Mouse (Mus musculus): ENCODE measurements around the gene E030018B13Rik.

Gene E030018B13Rik

GRCm38 (mm10) chr7:63908496-63909285 lies 8.0 kb upstream of the E030018B13Rik start:
- ChIA-PET CTCF (interaction anchor here in 3 of 4 experiments (0.5 to 1.2 kb wide), 7 partner anchors 12 to 832 kb away, joined by 3 to 11 read pairs (median 4); no protein-coding TSS in a partner anchor), POLR2A (interaction anchor here in 3 of 4 experiments (0.6 to 15.1 kb wide), 29 partner anchors 10 to 484 kb away, joined by 3 to 185 read pairs (median 4); partner anchors contain the start of genes Mcee (in 1 of the 3) and Mphosph10 (in 1 of the 3))

DNA sequence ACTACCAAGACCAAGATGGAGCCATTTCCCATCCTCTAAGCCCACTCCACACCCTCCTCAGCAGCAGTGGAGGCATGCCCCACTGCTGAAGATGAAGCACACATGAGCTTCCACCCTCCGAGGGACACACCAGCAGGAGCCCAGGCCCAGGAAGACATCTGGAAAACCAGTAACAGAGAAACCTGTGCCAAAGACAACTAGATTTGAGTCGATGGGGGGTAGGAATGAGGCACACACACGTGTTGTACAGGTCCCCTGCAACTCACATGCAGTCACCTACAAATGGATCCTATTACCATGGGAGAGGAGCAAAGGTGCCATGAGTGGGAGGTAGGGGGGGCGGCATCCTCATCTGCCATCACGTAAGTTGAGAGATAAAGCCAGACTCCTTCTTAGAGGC lies 6.4 kb upstream of the E030018B13Rik start:
- CTCF ChIA-PET: no interaction called here
- POLR2A ChIA-PET: interaction anchor here in 2 of 4 experiments (1.2 to 15.1 kb wide), 8 partner anchors 7 to 48 kb away, joined by 4 to 185 read pairs (median 88); no protein-coding TSS in a partner anchor

DNA sequence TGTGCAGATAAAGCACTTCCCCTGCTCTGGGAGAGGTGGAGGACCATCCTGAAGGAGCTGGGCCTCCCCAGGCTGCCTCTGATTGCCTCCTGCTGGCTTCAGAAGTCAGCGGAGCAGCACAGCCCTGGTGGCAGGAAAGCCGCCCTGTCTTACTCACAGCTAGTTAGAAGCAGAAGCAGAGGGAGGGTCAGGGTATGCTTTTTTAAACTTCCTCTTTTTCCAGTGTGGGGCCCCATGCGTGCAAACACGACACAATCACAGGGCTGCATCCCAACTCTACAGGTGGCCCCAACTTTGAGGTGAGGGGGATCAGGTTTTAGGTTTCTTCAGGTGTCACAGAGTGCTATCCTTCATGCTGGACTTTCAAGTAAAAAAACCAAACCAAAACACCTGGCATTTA lies 5.7 kb upstream of the E030018B13Rik start:
- ChIA-PET CTCF (interaction anchor here in 1 of 4 experiments (0.5 kb wide), 1 partner anchor 158 kb away, joined by 11 read pairs; no protein-coding TSS in a partner anchor), POLR2A (interaction anchor here (0.7 to 15.1 kb wide), 11 partner anchors 8 to 806 kb away, joined by 3 to 185 read pairs (median 16); no protein-coding TSS in a partner anchor)

GRCm38 (mm10) chr7:63911383-63912233 lies 5.0 kb upstream of the E030018B13Rik start:
- ChIA-PET CTCF (interaction anchor here in 2 of 4 experiments (0.5 to 1.5 kb wide), 2 partner anchors 159 kb away, joined by 4 to 11 read pairs; no protein-coding TSS in a partner anchor), POLR2A (interaction anchor here (0.6 to 15.1 kb wide), 26 partner anchors 8 to 805 kb away, joined by 3 to 185 read pairs (median 7); partner anchors contain the start of genes Klf13 (in 1 of the 4), Mcee (in 1 of the 4) and Mphosph10 (in 1 of the 4))

DNA sequence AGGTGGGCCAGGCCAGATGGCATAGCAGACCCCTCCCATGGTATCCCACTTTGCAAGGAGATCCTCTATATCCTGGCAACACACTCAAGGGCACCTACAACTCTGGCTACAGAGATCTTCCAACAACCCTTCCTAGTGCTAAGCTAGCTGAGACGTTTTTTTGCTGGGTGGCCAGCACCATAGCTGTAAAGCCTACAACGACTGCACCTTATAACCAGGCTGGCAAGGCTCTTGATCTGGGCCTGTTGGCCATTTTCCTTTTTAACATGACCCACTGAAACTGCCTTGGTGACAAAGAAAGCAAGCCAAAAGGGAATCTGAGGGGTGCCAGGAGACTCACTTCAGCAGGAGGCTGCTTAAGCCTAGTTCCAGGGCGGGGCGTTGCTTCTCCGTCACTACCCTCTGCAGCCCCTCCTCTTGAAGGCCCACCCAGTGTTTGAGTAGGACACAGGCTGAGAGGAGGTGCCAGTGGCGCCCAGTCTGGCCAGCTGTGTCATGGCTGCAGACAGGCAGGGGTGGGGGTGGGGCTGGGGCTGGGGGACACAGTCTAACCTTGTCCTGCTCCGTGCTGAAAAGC lies 4.3 kb upstream of the E030018B13Rik start:
- POLR2A ChIA-PET: interaction anchor here (0.5 to 15.1 kb wide), 38 partner anchors 8 to 593 kb away, joined by 3 to 185 read pairs (median 6); partner anchors contain the start of genes Klf13 (in 1 of the 4), Mcee (in 1 of the 4) and Mphosph10 (in 1 of the 4)
- CTCF ChIA-PET: interaction anchor here in 3 of 4 experiments (0.6 to 1.5 kb wide), 4 partner anchors 15 to 295 kb away, joined by 3 to 6 read pairs (median 4); no protein-coding TSS in a partner anchor

GRCm38 (mm10) chr7:63912924-63913723 lies 3.5 kb upstream of the E030018B13Rik start:
- ChIA-PET POLR2A (interaction anchor here (0.5 to 15.1 kb wide), 40 partner anchors 8 to 592 kb away, joined by 3 to 185 read pairs (median 5); partner anchors contain the start of genes Klf13 (in 1 of the 4), Mcee (in 1 of the 4) and Mphosph10 (in 1 of the 4)), CTCF (interaction anchor here in 3 of 4 experiments (1.0 to 1.5 kb wide), 3 partner anchors 16 to 161 kb away, joined by 3 to 6 read pairs (median 4); no protein-coding TSS in a partner anchor)

DNA sequence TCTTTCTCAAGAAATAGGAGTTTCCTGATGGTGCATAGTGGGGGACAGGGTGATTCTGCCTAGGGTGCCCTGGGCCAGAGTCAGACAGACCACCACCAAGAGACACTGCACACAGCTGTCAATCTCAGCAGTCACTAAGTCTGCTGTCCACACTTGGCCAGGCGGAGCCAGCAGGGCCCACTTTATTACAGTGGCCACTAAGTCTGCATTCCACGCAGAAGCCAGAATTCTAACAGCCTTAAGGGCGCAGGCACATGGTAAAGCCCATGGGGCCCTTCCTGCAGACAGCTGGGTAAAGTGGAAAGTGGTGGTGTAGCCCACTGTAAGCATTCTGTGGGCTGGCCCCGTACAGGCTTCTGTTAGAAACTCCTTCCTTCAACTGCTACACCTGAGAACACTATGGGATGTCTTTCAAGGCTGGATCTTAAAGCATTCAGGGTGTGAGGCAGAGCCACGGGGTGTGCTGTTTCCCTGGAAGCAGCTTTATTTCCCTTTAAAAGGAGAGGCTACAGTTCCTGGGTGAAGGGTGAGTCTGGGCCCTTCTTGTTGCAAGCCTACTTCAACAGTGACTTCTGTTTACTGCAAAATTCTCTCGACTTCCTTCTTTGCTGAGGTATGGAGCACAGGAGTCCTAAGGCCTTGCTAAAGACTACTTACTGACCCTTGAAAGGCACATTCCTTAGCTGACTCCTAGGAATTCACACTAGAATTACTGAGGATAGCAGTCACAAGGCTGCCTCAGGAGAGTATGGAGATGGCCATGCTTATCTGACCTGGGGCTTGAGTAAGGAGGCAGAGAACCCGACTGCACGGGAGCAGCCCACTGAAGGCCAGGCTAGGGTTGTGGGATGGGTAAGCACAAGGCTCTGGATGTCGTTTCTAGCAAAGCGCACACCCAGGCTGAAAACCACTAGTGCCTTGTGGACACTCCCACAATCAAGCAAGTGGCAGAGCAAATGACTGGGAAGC lies 2.6 kb upstream of the E030018B13Rik start:
- ChIA-PET CTCF (interaction anchor here in 3 of 4 experiments (0.6 to 1.3 kb wide), 4 partner anchors 17 to 56 kb away, joined by 3 to 6 read pairs (median 3); no protein-coding TSS in a partner anchor), POLR2A (interaction anchor here (0.7 to 15.1 kb wide), 45 partner anchors 9 to 478 kb away, joined by 3 to 185 read pairs (median 5); partner anchors contain the start of genes Klf13 (in 1 of the 4), Mcee (in 1 of the 4) and Mphosph10 (in 1 of the 4))

DNA sequence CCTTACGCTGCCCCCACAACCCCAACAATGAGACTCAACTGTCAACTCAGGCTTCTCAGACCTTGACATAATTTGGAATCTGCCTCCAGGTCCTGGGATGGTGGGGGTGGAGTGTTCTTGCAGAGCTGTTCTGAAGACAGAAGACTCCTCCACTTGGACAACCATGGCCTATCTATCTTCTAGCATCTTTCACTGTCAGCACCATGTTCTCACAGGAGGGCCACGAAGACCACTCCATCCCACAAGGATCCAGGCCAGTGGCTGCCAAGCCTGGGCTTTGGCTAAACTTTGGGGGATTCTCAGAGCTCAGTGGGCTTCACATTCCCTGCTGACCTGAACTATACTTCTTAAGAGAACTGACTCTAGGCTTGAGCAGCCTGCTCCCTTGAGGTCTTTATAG lies 1.8 kb upstream of the E030018B13Rik start:
- POLR2A ChIA-PET: interaction anchor here in 3 of 4 experiments (0.6 to 15.1 kb wide), 21 partner anchors 10 to 269 kb away, joined by 3 to 185 read pairs (median 6); no protein-coding TSS in a partner anchor
- CTCF ChIA-PET: interaction anchor here in 1 of 4 experiments (1.3 kb wide), 1 partner anchor 56 kb away, joined by 3 read pairs; no protein-coding TSS in a partner anchor

DNA sequence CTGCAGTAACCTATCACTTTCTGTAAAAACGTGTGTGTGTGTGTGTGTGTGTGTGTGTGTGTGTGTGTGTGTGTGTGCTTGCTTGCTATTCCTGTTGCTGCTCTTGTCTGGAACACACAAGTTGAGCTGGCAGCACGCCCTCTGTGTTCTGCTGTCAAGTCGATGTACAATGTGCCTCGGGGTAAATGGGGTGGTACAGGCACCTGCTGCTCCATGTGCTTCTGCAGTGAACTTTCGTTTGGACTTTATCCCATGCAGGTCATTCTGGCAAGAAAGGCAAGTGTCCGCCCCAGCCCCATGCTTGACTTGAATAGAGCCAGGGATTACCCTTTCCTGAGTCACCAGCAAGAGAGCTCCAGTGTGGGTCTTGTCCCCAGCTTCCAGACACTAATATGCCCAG lies 1.0 kb downstream of the E030018B13Rik start:
- CTCF ChIA-PET: interaction anchor here in 1 of 4 experiments (0.6 kb wide), 1 partner anchor 10 kb away, joined by 3 read pairs; no protein-coding TSS in a partner anchor

GRCm38 (mm10) chr7:63918771-63919768 lies 2.4 kb downstream of the E030018B13Rik start:
- ChIA-PET POLR2A (interaction anchor here in 3 of 4 experiments (0.7 to 3.1 kb wide), 14 partner anchors 10 to 42 kb away, joined by 3 to 15 read pairs (median 4); no protein-coding TSS in a partner anchor), CTCF (interaction anchor here in 1 of 4 experiments (1.0 kb wide), 1 partner anchor 13 kb away, joined by 3 read pairs; no protein-coding TSS in a partner anchor)

More for the DNA sequence above, 1.0 kb downstream of the E030018B13Rik start:
- POLR2A ChIA-PET: interaction anchor here in 3 of 4 experiments (0.6 to 7.9 kb wide), 6 partner anchors 8 to 39 kb away, joined by 3 to 109 read pairs (median 6); no protein-coding TSS in a partner anchor

- POLR2A ChIA-PET: interaction anchor here in 3 of 4 experiments (0.7 to 11.5 kb wide), 14 partner anchors 8 to 130 kb away, joined by 3 to 185 read pairs (median 4); partner anchors contain the start of gene E030018B13Rik (in 1 of the 3)
- CTCF ChIA-PET: interaction anchor here in 1 of 4 experiments (0.7 to 1.5 kb wide), 2 partner anchors 25 to 105 kb away, joined by 3 to 4 read pairs; no protein-coding TSS in a partner anchor
Observed at GRCm38 (mm10) chr7:63921909-63922562, 5.4 kb downstream of the E030018B13Rik start.

GRCm38 (mm10) chr7:63922571-63922970 lies 5.9 kb downstream of the E030018B13Rik start:
- ChIA-PET CTCF (interaction anchor here in 1 of 4 experiments (1.5 kb wide), 1 partner anchor 25 kb away, joined by 4 read pairs; no protein-coding TSS in a partner anchor), POLR2A (interaction anchor here in 3 of 4 experiments (0.6 to 11.5 kb wide), 12 partner anchors 8 to 96 kb away, joined by 3 to 185 read pairs (median 6); partner anchors contain the start of gene E030018B13Rik (in 1 of the 3))

DNA sequence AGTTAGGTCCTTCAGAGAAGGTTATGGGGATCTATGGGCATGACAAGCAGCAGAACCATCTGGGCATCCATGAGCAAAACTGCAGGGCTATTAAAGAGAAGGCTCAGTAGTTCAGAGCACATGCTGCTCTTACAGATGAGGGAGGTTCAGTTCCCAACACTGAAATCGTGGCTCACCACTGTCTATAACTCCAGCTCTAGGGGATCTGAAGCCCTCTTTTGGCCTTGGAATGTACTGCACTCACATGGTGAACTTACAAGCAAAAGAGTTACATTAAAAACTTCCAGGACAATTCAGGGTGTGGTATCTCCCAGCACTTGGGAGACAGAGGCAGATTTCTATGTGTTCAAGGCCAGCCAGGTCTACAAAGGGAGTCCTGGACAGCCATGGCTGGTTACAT lies 6.3 kb downstream of the E030018B13Rik start:
- CTCF ChIA-PET: interaction anchor here in 1 of 4 experiments (1.5 kb wide), 1 partner anchor 26 kb away, joined by 4 read pairs; no protein-coding TSS in a partner anchor

More for the DNA sequence above, 6.3 kb downstream of the E030018B13Rik start:
- POLR2A ChIA-PET: interaction anchor here in 3 of 4 experiments (0.6 to 11.5 kb wide), 14 partner anchors 9 to 96 kb away, joined by 3 to 185 read pairs (median 6); partner anchors contain the start of gene E030018B13Rik (in 1 of the 3)

Measured in embryonic stem cell, embryonic (primary cell).